Mouse (Mus musculus): ENCODE measurements around the gene Gtpbp10. TPM values are rescaled to one million over a fixed set of nuclear protein-coding genes. Genes with fewer than 3 reads are reported as not detected.

Gene Gtpbp10
- polyA plus RNA-seq, 1 experiment = 6.6 TPM

DNA sequence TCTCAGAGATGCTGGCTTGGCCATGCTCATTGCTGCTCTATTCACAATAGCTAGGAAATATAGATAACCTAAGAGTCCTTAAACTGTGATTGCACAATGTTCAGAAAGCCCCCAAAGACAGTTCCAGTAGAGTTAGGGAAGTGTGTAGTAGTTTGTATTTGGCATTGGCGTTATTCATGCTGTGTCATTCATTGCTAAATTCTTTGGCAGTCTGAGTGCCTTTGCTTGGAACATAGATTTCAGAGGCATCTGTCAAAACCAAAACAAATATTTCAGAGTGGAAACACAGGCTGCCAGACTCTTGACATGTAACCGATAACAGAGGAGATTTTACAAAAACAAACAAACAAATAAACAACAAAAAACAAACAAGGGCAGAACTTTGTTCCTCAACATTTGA is 57.8 kb downstream of the Gtpbp10 start:
- DNase-seq = no peak
- WGBS = 65% methylated on average over 2 of the region's 2 CpGs
- no peaks in the 10 kb centered on the region for H3K4me1 ChIP-seq (ENCODE audit: control insufficient read depth, insufficient read depth, low read length)
- H3K36me3 ChIP-seq (ENCODE audit: control insufficient read depth, insufficient read depth, low read length) = peaks cover 2% of the 10 kb centered on the region; the same call in 1 of the 2 replicates
- TF ChIP-seq CTCF (conservative IDR thresholded peaks at IDR 0.05; ENCODE audit: insufficient read depth, insufficient read length, low read depth, low read length) (no peak), POLR2A (IDR thresholded peaks at IDR 0.05; ENCODE audit: low read depth, low read length) (no peak)
- no peak overlapping the region for H3K27ac ChIP-seq (ENCODE audit: insufficient read depth, low read depth, low read length)
- no peak overlapping the region for H3K4me3 ChIP-seq (ENCODE audit: insufficient read depth, low read depth, low read length)
- H3K27me3 ChIP-seq (replicated peaks; ENCODE audit: control insufficient read depth, insufficient read depth, low read length) = no peaks in the 10 kb centered on the region

GRCm38 (mm10) chr5:5496393-5496792 is 62.9 kb downstream of the Gtpbp10 start:
- TF ChIP-seq POLR2A (IDR thresholded peaks at IDR 0.05; ENCODE audit: low read depth, low read length) = no peak
- TF ChIP-seq CTCF (conservative IDR thresholded peaks at IDR 0.05; ENCODE audit: insufficient read depth, insufficient read length, low read depth, low read length) = no peak
- 21% methylated on average over 3 of the region's 3 CpGs for WGBS
- no peaks in the 10 kb centered on the region for H3K36me3 ChIP-seq (ENCODE audit: control insufficient read depth, insufficient read depth, low read length)

GRCm38 (mm10) chr5:5495042-5495441 is 64.3 kb downstream of the Gtpbp10 start:
- 83% methylated on average over 4 of the region's 4 CpGs for WGBS
- no peak overlapping the region for H3K4me3 ChIP-seq (ENCODE audit: insufficient read depth, low read depth, low read length)
- no peaks in the 10 kb centered on the region for H3K36me3 ChIP-seq (ENCODE audit: control insufficient read depth, insufficient read depth, low read length)
- no peak for DNase-seq
- TF ChIP-seq POLR2A (IDR thresholded peaks at IDR 0.05; ENCODE audit: low read depth, low read length) (no peak), CTCF (conservative IDR thresholded peaks at IDR 0.05; ENCODE audit: insufficient read depth, insufficient read length, low read depth, low read length) (no peak)
- no peaks in the 10 kb centered on the region for H3K27me3 ChIP-seq (replicated peaks; ENCODE audit: control insufficient read depth, insufficient read depth, low read length)
- H3K27ac ChIP-seq (ENCODE audit: insufficient read depth, low read depth, low read length) = no peak overlapping the region
- H3K4me1 ChIP-seq (ENCODE audit: control insufficient read depth, insufficient read depth, low read length) = no peaks in the 10 kb centered on the region

More at GRCm38 (mm10) chr5:5496393-5496792, 62.9 kb downstream of the Gtpbp10 start:
- no peak for DNase-seq
- H3K27me3 ChIP-seq (replicated peaks; ENCODE audit: control insufficient read depth, insufficient read depth, low read length) = no peaks in the 10 kb centered on the region
- H3K4me1 ChIP-seq (ENCODE audit: control insufficient read depth, insufficient read depth, low read length) = no peaks in the 10 kb centered on the region
- H3K27ac ChIP-seq (ENCODE audit: insufficient read depth, low read depth, low read length) = no peak overlapping the region
- H3K4me3 ChIP-seq (ENCODE audit: insufficient read depth, low read depth, low read length) = no peak overlapping the region

DNA sequence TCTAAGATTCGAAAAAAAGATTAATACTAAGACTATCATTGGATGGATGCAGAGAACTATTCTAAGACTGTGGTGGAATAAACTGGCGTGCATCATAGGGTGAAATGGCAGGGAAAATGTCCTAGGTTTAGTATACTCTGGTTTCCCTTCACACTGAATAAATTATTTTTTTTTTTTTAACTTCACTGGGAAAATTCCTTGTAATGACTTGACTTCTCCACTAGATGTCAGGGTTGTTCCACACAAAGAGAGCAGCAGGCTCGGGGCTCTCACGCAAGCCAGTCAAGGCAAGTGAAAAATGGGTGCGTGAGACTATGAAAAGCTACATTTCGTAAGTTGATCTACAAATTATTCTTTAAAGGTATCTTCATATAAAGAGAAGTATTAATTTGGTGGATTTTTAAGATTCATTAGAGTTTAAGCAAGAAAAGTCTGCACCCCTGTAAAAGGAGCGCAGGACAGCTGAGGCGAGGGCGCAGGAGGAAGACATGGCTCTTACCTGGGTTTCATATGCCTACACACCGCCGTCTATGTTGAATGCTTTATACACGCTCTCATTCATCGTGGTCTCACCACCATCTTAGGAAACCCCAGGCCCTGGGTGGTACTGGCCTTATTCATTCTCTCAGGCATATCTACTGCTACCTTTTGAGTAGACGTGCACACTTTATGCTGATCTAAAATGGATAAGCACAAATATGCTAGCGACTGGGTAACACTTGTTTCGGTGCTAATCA is 64.9 kb downstream of the Gtpbp10 start:
- Histone ChIP-seq H3K27me3 (replicated peaks; ENCODE audit: control insufficient read depth, insufficient read depth, low read length) (no peaks in the 10 kb centered on the region), H3K27ac (ENCODE audit: insufficient read depth, low read depth, low read length) (no peak overlapping the region), H3K4me3 (ENCODE audit: insufficient read depth, low read depth, low read length) (no peak overlapping the region), H3K36me3 (ENCODE audit: control insufficient read depth, insufficient read depth, low read length) (no peaks in the 10 kb centered on the region), H3K4me1 (ENCODE audit: control insufficient read depth, insufficient read depth, low read length) (no peaks in the 10 kb centered on the region)
- WGBS = 41% methylated on average over 16 of the region's 16 CpGs
- peak; percentile 61 for DNase-seq
- TF ChIP-seq CTCF (conservative IDR thresholded peaks at IDR 0.05; ENCODE audit: insufficient read depth, insufficient read length, low read depth, low read length) (peak; percentile 80), POLR2A (IDR thresholded peaks at IDR 0.05; ENCODE audit: low read depth, low read length) (no peak)

DNA sequence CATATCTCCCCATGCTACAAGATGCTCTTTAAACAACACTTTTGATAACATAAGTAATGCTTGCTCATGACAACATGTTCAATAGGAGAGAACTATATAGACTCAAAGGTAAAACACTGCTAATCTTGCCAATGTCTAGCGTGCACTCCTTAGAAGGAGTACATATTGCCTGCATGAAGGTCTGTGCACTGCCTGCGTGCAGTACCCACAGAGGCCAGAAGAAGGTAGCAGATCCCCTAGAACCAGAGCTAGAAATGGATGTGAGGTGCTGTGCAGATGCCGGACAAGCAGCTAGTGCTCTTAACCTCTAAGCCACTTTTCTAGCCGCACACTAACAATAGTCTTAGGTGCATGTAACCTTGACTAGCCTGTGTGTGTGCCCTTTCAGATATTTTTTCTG is 67.2 kb downstream of the Gtpbp10 start:
- no peak overlapping the region for H3K27ac ChIP-seq (ENCODE audit: insufficient read depth, low read depth, low read length)
- H3K36me3 ChIP-seq (ENCODE audit: control insufficient read depth, insufficient read depth, low read length) = no peaks in the 10 kb centered on the region
- no peaks in the 10 kb centered on the region for H3K4me1 ChIP-seq (ENCODE audit: control insufficient read depth, insufficient read depth, low read length)
- H3K4me3 ChIP-seq (ENCODE audit: insufficient read depth, low read depth, low read length) = no peak overlapping the region
- DNase-seq = no peak
- no peaks in the 10 kb centered on the region for H3K27me3 ChIP-seq (replicated peaks; ENCODE audit: control insufficient read depth, insufficient read depth, low read length)
- TF ChIP-seq POLR2A (IDR thresholded peaks at IDR 0.05; ENCODE audit: low read depth, low read length) (no peak), CTCF (conservative IDR thresholded peaks at IDR 0.05; ENCODE audit: insufficient read depth, insufficient read length, low read depth, low read length) (0 out of 2 replicates have a peak, but pooled peaks have one; percentile 3)
- 93% methylated on average over 4 of the region's 4 CpGs for WGBS

Other genes starting within 250 kb of the Gtpbp10 start
- 2.2 and 2.6 TPM in 2 replicates for gene Cdk14, start 139.2 kb downstream of the Gtpbp10 start, polyA plus RNA-seq (2012; rRNA removed)
- not detected in 2 replicates for gene 1700015F17Rik, start 80.4 kb downstream of the Gtpbp10 start, polyA plus RNA-seq (2012; rRNA removed)
- 63.4 and 72.4 TPM in 2 replicates for gene Cldn12, start 44.6 kb downstream of the Gtpbp10 start, polyA plus RNA-seq (2012; rRNA removed)
- gene Gm8773, start 14.3 kb upstream of the Gtpbp10 start, polyA plus RNA-seq (2012; rRNA removed) = 0.25 TPM in 1 of 2 replicates, not detected in the other
- 3.8 and 4.5 TPM in 2 replicates for gene Cfap69, start 104.7 kb upstream of the Gtpbp10 start, polyA plus RNA-seq (2012; rRNA removed)
- gene Steap2, start 135.0 kb upstream of the Gtpbp10 start, polyA plus RNA-seq (2012; rRNA removed) = 71.7 and 76.1 TPM in 2 replicates
- gene Steap1, start 189.8 kb upstream of the Gtpbp10 start, polyA plus RNA-seq (2012; rRNA removed) = 5.2 and 6.4 TPM in 2 replicates

Data from kidney, adult 2 months (tissue).